Mouse (Mus musculus): ENCODE measurements around the gene Mertk. TPM values are rescaled to one million over a fixed set of nuclear protein-coding genes. Genes with fewer than 3 reads are reported as not detected.
"Not testable (repeated sequence)": the region's sequence is repeated elsewhere in the genome, so short reads cannot be mapped to it uniquely, and the experiment has no call there.

The Mertk gene
- 0.73 and 1.2 TPM in 2 replicates for polyA plus RNA-seq (2015; fragmentation: Nextera tagmentation; extraction: Ambion mirVana)

DNA sequence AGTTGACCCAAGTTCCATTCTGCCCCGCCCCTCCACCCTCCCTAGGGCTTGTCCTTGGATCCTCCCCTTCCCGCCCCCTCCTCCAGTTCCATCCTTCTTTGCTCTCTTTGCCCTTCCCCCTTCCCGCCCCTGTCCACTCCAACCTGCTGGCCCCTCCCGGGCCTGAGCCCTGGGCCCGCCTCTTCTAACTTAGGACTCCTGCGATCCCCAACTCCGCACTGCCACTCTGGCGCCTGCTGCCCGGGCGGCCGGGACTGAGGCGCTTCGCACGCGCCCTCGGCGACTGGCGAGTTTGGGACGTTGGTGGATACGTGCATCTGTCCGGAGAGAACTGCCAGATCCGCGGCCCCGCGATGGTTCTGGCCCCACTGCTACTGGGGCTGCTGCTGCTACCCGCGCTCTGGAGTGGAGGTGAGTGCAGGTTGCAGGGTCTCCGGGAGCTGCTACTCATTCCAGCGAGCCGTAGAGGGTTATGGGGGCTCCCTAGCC is at the start of gene Mertk:
Gene Mertk (plus strand): TSS at position 264 of the 489 bp plus-strand sequence.
- Histone ChIP-seq H3K4me1 (replicated peaks; ENCODE audit: control insufficient read depth, insufficient read depth, low read length) (peaks cover 13% of the 10 kb centered on the region), H3K36me3 (ENCODE audit: control insufficient read depth, insufficient read depth) (no peaks in the 10 kb centered on the region), H3K4me2 (ENCODE audit: low read length) (peak within 1 kb of the TSS; percentile 85), H3K27ac (ENCODE audit: low read length) (no peak within 1 kb of the TSS), H3K9ac (replicated peaks; ENCODE audit: low read depth, low read length) (peak within 1 kb of the TSS; percentile 33), H3K4me3 (replicated peaks; ENCODE audit: low read length) (peak within 1 kb of the TSS; percentile 49), H3K27me3 (replicated peaks; ENCODE audit: control insufficient read depth, insufficient read depth, low read length) (peaks cover 3% of the 10 kb centered on the region; the same call in 1 of the 2 replicates), H3K9me3 (ENCODE audit: control insufficient read depth, low read length) (no peaks in the 10 kb centered on the region)
- ATAC-seq: peak; percentile 80
- WGBS: under 1% methylated on average over 30 of the region's 30 CpGs

DNA sequence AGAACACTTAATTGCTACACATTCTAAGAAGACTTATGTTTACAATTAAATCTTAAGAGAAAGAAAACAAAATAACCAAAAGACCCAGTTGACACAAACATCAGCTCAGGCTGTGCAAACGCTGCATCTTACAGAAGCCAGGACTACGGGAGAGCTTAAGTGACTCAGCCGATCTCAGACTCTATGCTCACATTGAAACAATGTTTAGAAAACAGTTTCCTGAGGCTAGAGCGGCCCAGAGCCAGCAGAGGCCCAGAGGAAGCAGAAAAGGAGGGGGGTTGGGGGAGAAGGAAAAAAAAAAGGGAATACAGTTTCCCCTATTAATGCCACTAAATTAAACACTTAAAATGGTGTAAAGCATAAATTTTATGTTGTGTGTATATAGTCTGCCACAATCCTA is 18.1 kb upstream of the Mertk start:
- Histone ChIP-seq H3K4me3 (replicated peaks; ENCODE audit: low read length) (no peak overlapping the region), H3K4me2 (ENCODE audit: low read length) (no peak overlapping the region), H3K4me1 (replicated peaks; ENCODE audit: control insufficient read depth, insufficient read depth, low read length) (peaks cover 2% of the 10 kb centered on the region), H3K9ac (replicated peaks; ENCODE audit: low read depth, low read length) (no peak overlapping the region), H3K27me3 (replicated peaks; ENCODE audit: control insufficient read depth, insufficient read depth, low read length) (no peaks in the 10 kb centered on the region), H3K27ac (ENCODE audit: low read length) (no peak overlapping the region), H3K9me3 (ENCODE audit: control insufficient read depth, low read length) (no peaks in the 10 kb centered on the region), H3K36me3 (ENCODE audit: control insufficient read depth, insufficient read depth) (peaks cover 12% of the 10 kb centered on the region)
- WGBS: 74% methylated on average over 4 of the region's 4 CpGs
- no peak for ATAC-seq

GRCm38 (mm10) chr2:128686921-128687557 is 11.7 kb upstream of the Mertk start, which contains the start of gene Anapc1:
TSS of gene Anapc1 (minus strand) at chr2:128687391.
- no peaks in the 10 kb centered on the region for H3K27me3 ChIP-seq (replicated peaks; ENCODE audit: control insufficient read depth, insufficient read depth, low read length)
- H3K9me3 ChIP-seq (ENCODE audit: control insufficient read depth, low read length): no peaks in the 10 kb centered on the region
- under 1% methylated on average over 58 of the region's 58 CpGs for WGBS
- H3K9ac ChIP-seq (replicated peaks; ENCODE audit: low read depth, low read length): peak within 1 kb of the TSS; percentile 84
- H3K4me1 ChIP-seq (replicated peaks; ENCODE audit: control insufficient read depth, insufficient read depth, low read length): peaks cover 16% of the 10 kb centered on the region
- H3K4me3 ChIP-seq (replicated peaks; ENCODE audit: low read length): peak within 1 kb of the TSS; percentile 85
- ATAC-seq: peak; percentile 99
- no peaks in the 10 kb centered on the region; the same call in 1 of the 2 replicates for H3K36me3 ChIP-seq (ENCODE audit: control insufficient read depth, insufficient read depth)
- peak within 1 kb of the TSS; percentile 94 for H3K27ac ChIP-seq (ENCODE audit: low read length)
- H3K4me2 ChIP-seq (ENCODE audit: low read length): peak within 1 kb of the TSS; percentile 62

DNA sequence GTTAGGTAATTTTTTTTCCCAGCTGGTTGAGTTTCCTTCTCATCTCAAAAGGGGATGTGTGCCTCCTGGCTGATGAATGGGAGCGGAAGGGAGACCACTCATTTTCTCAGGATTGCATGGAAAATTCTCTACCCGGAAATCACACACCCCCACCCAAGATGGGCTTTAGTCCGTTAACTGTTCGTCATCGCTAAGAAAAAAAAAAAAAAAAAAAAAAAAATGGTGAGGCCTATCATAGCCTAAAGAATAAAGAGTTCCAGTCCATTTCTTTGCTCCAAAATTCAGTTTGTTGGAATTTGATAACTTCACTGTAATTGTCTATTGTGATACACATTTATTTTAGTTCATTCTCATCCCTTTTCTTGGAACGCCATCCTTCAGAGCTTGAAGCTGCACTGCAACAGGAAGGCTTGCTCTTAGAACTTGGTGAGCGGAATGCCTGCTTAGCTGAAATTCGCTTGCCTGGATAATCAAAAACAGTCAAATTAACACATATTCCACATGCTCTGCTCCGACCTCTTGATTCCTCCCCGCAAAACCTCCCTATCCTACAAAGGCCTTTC is 11.1 kb upstream of the Mertk start:
- Histone ChIP-seq H3K27ac (ENCODE audit: low read length) (peak overlapping the region; percentile 94), H3K9ac (replicated peaks; ENCODE audit: low read depth, low read length) (peak overlapping the region; percentile 84), H3K4me2 (ENCODE audit: low read length) (peak overlapping the region; percentile 54), H3K27me3 (replicated peaks; ENCODE audit: control insufficient read depth, insufficient read depth, low read length) (no peaks in the 10 kb centered on the region), H3K9me3 (ENCODE audit: control insufficient read depth, low read length) (no peaks in the 10 kb centered on the region), H3K4me1 (replicated peaks; ENCODE audit: control insufficient read depth, insufficient read depth, low read length) (peaks cover 16% of the 10 kb centered on the region), H3K4me3 (replicated peaks; ENCODE audit: low read length) (peak overlapping the region; percentile 85), H3K36me3 (ENCODE audit: control insufficient read depth, insufficient read depth) (no peaks in the 10 kb centered on the region)
- WGBS: 44% methylated on average over 10 of the region's 10 CpGs
- ATAC-seq: peak; percentile 92

- Histone ChIP-seq H3K36me3 (ENCODE audit: control insufficient read depth, insufficient read depth) (no peaks in the 10 kb centered on the region), H3K9ac (replicated peaks; ENCODE audit: low read depth, low read length) (no peak overlapping the region), H3K4me3 (replicated peaks; ENCODE audit: low read length) (no peak overlapping the region), H3K4me1 (replicated peaks; ENCODE audit: control insufficient read depth, insufficient read depth, low read length) (peaks cover 5% of the 10 kb centered on the region), H3K27me3 (replicated peaks; ENCODE audit: control insufficient read depth, insufficient read depth, low read length) (no peaks in the 10 kb centered on the region), H3K9me3 (ENCODE audit: control insufficient read depth, low read length) (no peaks in the 10 kb centered on the region), H3K27ac (ENCODE audit: low read length) (no peak overlapping the region), H3K4me2 (ENCODE audit: low read length) (no peak overlapping the region)
- WGBS: 64% methylated on average over 14 of the region's 14 CpGs
- no peak for ATAC-seq
These were observed 6.4 kb upstream of the Mertk start for GRCm38 (mm10) chr2:128692336-128692735.

DNA sequence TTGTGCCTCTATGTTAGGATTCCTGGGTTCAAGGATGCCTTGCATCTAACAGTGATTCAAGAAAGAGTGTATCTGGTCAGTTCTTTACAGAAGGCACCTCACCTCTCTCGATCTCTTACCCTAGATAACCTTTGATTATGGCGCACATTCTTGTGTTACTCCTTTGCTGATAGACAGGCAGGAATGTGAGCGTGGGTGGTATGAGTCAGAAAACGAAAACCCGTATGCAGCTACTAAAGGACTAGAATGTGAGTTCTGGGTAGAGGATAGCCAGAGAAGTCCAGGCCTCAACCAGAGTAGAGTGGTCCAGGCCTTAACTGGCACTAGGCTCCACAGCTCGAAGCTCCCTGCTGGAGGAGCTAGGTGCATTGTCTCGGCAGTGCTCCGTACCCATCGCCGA is 6.0 kb upstream of the Mertk start:
- no peak overlapping the region for H3K9ac ChIP-seq (replicated peaks; ENCODE audit: low read depth, low read length)
- no peaks in the 10 kb centered on the region for H3K36me3 ChIP-seq (ENCODE audit: control insufficient read depth, insufficient read depth)
- WGBS: 88% methylated on average over 10 of the region's 10 CpGs
- H3K4me1 ChIP-seq (replicated peaks; ENCODE audit: control insufficient read depth, insufficient read depth, low read length): peaks cover 4% of the 10 kb centered on the region
- H3K9me3 ChIP-seq (ENCODE audit: control insufficient read depth, low read length): no peaks in the 10 kb centered on the region
- H3K4me2 ChIP-seq (ENCODE audit: low read length): no peak overlapping the region
- H3K27me3 ChIP-seq (replicated peaks; ENCODE audit: control insufficient read depth, insufficient read depth, low read length): no peaks in the 10 kb centered on the region
- no peak overlapping the region for H3K27ac ChIP-seq (ENCODE audit: low read length)
- H3K4me3 ChIP-seq (replicated peaks; ENCODE audit: low read length): no peak overlapping the region
- no peak for ATAC-seq

- no peak overlapping the region for H3K27ac ChIP-seq (ENCODE audit: low read length)
- H3K36me3 ChIP-seq (ENCODE audit: control insufficient read depth, insufficient read depth): no peaks in the 10 kb centered on the region
- H3K4me2 ChIP-seq (ENCODE audit: low read length): no peak overlapping the region
- 68% methylated on average over 4 of the region's 4 CpGs for WGBS
- no peaks in the 10 kb centered on the region for H3K27me3 ChIP-seq (replicated peaks; ENCODE audit: control insufficient read depth, insufficient read depth, low read length)
- no peak overlapping the region for H3K4me3 ChIP-seq (replicated peaks; ENCODE audit: low read length)
- ATAC-seq: no peak
- no peaks in the 10 kb centered on the region for H3K9me3 ChIP-seq (ENCODE audit: control insufficient read depth, low read length)
- H3K4me1 ChIP-seq (replicated peaks; ENCODE audit: control insufficient read depth, insufficient read depth, low read length): peaks cover 4% of the 10 kb centered on the region; the same call in 1 of the 2 replicates
- no peak overlapping the region for H3K9ac ChIP-seq (replicated peaks; ENCODE audit: low read depth, low read length)
These were observed 5.5 kb upstream of the Mertk start for GRCm38 (mm10) chr2:128693236-128693635.

- not testable (repeated sequence) for H3K9ac ChIP-seq (replicated peaks; ENCODE audit: low read depth, low read length); ATAC-seq; H3K9me3 ChIP-seq (ENCODE audit: control insufficient read depth, low read length); H3K27ac ChIP-seq (ENCODE audit: low read length); H3K4me3 ChIP-seq (replicated peaks; ENCODE audit: low read length); H3K4me1 ChIP-seq (replicated peaks; ENCODE audit: control insufficient read depth, insufficient read depth, low read length); H3K4me2 ChIP-seq (ENCODE audit: low read length); H3K36me3 ChIP-seq (ENCODE audit: control insufficient read depth, insufficient read depth); H3K27me3 ChIP-seq (replicated peaks; ENCODE audit: control insufficient read depth, insufficient read depth, low read length)
- 96% methylated on average over 2 of the region's 3 CpGs for WGBS
These were observed 4.9 kb upstream of the Mertk start for GRCm38 (mm10) chr2:128693828-128694227.

DNA sequence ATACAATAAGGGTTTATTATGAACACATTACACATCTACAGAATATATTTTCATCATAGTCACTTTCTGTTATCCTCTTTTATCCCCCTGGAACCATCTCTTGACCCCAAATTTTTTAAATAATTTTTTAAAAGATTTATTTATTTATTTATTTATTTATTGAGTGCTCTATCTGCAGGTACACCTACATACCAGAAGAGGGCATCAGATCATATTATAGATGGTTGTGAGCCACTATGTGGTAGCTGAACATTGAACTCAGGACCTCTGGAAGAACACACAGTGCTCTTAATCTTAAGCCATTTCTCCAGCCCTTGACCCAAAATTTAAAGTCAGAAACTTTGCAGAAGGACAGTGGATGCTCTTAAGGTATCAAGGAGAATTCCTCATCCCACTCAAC is 4.2 kb upstream of the Mertk start:
- Histone ChIP-seq H3K36me3 (ENCODE audit: control insufficient read depth, insufficient read depth) (no peaks in the 10 kb centered on the region), H3K27me3 (replicated peaks; ENCODE audit: control insufficient read depth, insufficient read depth, low read length) (peaks cover 3% of the 10 kb centered on the region; the same call in 1 of the 2 replicates), H3K9ac (replicated peaks; ENCODE audit: low read depth, low read length) (no peak overlapping the region), H3K9me3 (ENCODE audit: control insufficient read depth, low read length) (no peaks in the 10 kb centered on the region), H3K4me1 (replicated peaks; ENCODE audit: control insufficient read depth, insufficient read depth, low read length) (peaks cover 13% of the 10 kb centered on the region), H3K4me3 (replicated peaks; ENCODE audit: low read length) (no peak overlapping the region), H3K27ac (ENCODE audit: low read length) (no peak overlapping the region), H3K4me2 (ENCODE audit: low read length) (no peak overlapping the region)
- ATAC-seq: no peak

Data from forebrain, embryonic 16.5 days (tissue).